Mouse (Mus musculus): ENCODE measurements around the gene Pbx1.

Pbx1 gene

DNA sequence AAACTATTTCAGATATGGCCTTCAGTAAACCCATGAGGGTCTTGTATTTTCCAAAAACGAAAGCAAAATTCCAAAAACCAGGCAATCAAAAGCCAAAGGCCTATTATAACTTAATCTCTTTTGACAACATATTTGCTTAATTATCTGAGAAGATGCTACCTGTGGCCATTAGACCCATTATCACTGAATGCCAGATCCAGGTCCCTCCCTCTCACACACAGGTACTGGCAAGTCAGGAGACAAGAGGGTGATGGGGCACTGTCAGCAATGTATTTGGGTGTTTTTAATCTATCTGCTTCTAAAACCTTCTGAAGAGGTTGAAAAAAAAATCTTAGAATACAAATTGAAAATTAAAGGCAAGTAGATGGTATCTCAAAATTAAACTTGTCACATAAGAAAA is 138.4 kb downstream of the Pbx1 start:
- DNase-seq: no peak

DNA sequence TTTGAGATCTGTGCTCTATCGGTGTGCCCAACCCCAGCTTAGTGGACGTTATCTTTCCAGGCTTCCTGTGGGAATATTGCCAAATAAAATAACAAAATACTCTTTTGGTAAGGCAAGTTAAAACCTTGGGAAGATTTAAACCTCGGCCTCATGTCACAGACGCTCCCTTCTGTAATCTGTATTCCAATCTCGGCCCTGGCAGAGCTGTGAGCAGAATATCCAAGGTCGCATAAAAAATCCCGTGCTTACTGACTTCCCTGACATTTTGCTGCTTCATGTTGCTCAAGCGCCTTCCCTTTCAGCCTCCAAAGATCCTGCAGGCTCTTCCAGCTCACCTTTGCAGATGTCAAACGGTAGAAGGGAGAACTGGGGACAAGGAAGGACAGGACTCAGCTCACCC is 140.0 kb downstream of the Pbx1 start:
- DNase-seq: no peak

DNA sequence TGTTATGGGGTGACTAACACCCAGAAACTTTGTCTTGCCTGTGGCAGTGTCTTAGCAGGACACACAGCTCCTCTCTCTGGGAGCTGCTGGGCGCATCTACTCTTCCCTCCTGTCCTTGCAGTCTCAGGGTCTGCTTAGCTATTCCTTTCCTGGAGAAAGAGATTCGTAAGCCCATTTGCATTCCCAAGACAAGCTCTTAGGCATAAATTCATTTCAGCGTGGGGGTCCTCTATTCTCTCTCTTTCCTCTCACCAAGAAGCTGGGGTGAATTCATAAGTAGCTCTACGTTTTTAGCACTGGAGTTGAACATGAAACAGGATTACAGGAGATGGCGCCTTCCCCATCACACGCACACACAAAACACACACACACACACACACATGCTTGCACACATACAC is 140.4 kb downstream of the Pbx1 start:
- no peak for DNase-seq

DNA sequence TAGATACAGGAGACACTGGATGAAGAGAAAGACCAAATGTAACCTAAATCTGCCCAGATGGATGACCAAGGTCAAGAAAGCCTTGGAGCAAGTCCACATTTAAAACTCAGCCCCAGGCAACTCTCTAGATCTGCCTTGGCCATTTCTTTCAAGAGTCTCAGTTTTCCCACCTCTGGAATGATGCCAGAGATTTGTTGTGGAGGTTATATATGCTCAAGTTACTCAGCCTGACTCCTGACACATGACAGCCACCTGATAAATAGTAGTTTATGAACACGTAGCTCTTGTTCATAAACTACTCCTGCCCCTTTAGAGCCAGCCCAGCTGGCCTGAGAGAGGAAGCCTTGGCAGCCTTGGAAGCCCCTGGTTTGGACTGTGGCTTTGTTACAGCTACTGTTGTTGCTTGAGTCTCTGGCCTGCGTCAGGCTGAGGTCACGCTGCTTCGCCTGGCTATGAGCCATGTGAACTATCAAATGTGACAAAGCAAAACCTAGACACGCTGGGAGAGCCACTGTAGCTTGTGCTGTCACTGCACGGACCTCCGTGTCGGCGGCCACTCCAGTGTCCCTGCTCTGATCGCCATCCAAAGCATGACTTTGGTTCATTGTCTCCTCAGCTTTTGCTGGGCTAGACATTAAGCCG is 140.9 kb downstream of the Pbx1 start:
- DNase-seq: peak; percentile 49 to 55

DNA sequence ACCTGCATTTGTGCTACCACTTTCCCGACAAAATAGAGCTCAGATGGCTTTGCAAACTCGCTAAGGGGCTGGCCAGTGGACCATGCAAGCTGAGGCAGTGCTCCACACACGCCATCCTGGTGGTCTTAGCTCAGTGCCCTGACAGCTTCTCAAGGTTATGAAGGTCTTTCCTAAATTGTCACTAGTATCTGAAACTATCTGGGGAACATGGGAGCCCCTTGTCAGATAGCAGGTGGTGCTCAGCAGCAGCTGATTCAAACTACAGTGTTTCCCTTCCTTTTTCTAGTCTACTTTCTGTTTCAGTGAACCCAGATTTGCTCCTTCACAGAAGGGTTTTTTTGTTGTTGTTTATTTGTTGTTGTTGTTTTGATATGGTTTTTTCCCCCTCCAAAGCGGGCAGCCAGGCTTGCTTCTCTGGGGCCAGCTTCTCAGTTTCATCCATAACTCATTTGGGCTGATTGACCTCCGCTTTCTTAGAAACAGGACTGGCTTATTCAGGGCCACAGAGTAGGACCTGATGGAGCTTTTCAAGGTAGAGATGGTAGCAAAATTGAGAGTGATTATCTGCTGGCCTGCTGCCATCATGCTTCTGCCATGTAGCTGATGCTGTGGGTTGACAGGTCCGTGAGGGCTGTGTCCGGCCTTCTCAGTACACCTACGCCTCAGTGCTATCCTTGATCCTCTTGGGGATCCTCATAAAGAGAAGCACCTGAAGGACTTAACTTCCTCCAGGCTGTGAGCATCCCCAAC is 141.7 kb downstream of the Pbx1 start:
- peak; percentile 31 to 38 for DNase-seq

DNA sequence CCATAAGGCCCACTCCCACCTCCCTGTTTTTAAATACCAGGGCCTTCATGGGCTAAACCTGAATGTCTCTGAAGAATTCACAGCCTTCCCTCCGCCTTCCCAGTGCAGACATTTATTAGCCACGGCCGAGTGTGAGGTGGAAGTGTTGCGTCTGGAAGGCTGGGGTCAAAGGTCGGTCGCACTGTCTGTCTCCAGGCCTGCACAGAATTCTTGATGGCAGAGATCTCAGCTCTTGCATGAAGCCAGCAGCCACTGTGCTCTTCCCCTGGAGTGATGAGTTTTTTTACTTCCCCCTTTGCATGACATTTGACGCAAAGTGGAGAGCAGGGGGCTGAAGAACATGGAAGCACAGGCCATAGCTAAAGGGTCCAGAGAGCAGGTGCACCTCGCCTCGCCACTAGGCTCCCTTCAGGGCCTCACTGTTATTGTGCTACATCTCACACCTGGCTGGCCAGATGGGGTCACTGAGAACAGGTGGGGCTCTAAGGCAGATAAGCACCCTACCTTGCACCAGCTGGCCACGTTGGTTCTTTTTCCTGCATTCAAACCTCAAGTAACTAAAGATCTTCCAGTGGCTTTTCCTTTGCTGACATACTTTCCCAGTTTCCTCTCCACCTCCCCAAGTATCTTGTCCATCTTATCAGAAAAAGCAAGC is 143.1 kb downstream of the Pbx1 start:
- peak; percentile 47 to 54 for DNase-seq

DNA sequence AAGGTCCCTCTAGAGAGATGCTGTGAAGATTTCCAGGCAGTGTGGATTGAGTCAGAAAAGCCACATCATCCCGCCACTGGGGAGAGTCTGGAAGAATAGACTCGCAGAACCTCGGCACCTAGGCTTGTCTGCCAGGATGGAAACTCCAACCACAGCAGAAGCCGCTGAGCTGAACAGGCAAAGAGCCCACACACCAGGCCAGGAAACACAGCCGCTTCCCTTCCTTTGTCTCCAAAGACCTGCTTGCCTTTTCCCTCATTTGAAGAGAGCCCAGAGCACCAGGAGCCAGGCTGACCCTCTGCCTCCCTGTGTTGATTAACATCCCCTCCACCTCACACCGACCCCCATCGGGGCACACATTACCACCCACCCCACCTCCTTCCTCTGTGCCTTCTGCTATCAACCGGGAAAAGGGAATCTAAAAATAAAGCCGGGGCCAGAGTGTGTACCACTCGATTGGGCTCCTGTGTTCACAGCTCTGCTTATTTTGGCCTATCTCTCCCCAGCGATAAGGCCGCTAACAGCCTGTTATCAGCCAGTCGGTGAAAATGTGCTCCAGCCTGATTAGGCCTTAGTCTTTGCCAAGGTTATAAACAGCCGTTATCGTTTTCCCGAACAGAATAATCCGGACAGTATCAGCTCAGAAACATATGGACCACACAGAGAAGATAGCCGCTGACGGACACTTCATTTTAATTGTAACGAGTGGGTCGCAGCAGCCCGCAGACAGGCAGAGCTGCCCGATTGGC is 144.1 kb downstream of the Pbx1 start:
- peak; percentile 64 to 65 for DNase-seq

DNA sequence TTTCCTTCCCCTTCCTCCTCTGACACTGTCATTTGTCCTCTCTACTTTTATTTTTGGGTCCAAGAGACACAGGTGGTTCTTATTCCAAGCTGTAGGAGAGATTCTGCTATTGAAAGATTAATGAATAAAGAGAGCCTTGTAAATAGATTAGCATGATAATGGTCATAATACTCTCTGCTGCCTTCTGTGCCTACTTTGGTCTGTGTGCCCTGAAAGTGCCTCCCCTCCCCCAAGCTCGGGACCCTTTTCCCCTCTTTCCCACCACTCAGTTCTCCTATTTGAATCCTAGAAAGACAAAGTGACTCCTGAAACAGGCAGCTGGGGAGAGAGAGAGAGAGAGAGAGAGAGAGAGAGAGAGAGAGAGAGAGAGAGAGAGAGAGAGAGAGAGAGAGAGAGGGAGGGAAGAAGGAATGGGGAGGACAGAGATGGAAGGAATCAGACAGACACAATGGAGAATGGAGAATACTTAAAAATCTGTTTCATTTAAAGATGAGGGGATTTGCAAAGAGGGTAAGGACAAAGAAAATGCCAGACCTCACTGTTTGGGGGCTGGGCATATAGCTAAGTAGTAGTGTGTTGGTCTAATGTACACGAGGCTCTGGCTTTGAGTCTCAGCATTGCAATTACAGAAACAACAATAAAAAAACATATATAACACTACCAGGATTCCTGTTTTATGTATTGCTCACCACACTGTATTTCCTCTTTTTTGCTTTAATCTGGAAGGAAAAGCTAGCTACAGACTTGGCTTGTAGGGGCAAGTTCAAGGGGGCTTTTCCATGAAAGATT is 145.0 kb downstream of the Pbx1 start:
- DNase-seq: no peak

DNA sequence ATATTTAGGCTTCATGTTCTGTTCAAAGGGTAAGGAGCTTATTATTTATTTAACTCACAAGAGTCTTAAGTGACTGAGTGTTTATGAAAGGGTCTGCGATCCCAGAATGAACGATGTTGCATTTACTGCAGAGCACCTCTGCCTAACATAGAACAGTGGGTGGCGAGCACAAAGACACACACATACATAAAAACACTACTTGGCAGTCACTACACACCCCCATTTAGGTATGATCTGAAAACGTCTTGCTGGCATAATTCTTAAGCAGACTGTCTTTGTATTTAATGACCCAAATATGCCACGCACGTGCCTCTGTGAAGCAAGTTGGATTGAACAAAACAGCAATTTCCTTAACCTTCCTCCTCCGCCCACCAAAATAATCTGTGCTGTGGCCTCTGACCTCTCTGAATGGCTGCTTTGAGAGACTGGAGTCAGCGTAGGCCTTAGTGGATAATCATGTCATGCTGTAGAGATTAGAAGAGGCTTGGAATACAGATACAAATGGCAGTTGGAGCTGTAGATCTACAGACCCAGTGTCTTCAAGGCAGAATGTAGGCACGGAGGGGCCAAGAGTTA is 147.4 kb downstream of the Pbx1 start:
- no peak for DNase-seq

DNA sequence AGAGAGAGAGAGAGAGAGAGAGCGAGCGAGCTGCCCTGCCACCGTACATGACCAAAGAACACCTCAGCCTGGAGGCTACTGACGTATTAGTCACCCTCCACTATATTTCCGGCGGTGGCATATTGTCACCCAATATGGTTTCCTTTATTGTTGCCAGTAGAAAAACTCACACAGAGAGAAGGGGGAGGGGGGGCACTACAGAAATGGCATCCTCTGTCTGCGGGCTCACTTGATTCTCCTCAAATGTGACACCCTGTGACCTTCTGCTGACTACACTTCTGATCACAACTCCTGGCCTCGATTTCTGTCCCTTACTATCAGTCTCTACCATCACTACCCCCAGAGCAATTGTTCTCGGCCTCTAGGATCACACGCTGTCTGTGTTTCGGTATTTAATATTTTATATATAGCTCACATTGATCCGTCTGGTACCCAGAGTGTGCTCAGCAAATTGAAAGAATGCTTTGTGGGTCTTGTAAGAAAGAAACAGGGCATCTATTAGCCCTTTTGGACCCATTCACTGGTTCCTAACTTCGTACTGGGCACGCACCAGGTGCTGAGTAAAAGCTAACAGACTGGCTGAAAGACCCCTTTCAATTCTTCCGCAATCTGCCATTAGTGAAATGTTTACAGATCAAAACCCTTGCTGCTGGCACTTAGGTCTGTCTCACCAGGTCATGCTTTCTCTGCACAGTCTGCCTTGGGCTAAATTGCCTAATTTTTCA is 148.1 kb downstream of the Pbx1 start:
- peak; percentile 46 to 59 for DNase-seq

DNA sequence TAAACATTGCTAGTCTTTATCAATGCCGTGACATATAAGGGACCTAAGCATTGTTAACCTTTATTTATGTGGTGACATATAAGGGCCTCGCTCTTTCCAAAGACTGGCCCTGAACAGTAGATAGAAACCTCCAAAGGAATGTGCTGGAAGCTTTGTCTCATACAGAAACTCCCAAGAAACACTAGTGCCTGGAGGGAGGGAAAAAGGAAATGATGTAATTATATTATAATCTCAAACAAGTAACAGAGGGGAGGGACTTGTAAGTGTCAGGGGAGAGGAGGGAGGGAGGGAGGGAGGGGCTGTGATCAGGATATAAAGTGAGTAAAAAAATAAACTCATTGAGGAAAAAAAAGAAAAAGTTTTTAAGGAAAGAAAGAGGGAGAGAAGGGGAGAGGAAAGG is 148.6 kb downstream of the Pbx1 start:
- no peak for DNase-seq

DNA sequence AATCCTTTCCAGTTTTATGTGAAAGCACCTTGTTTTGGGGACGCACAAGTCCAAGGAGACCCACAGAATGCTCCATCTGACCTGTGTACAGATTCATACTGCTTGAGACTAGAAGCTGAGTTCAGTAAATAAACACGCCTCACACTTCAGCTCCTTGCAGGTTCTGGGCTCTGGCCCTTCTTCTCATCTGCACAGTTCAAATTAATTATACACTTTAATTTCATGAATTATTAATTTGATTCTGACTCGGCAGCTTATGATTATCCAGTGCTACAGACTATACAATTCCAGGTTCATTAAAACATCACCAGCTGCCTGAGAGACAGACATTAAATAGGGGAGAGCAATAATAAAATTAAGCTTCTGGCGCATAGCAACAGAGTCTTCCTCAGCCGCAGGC is 156.4 kb downstream of the Pbx1 start:
- DNase-seq: no peak

DNA sequence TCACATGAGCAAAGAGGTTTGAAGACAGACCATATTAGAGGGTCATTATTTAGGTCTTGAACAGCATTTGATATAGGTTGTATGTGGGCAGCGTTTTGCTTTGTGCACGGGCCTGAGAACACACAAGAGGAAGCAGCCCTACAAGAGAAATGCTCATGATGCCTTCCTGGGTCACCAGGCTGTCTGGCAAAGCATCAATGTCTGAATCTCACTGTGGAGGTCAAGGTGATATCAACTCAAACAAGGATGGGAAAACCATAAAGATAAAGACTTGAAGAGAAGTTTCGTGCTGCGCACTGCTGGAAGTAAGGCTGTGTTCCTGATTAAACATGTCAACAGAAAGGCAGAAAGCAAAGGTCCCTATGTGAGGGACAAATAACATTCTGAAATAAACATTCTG is 157.8 kb downstream of the Pbx1 start:
- DNase-seq: no peak

DNA sequence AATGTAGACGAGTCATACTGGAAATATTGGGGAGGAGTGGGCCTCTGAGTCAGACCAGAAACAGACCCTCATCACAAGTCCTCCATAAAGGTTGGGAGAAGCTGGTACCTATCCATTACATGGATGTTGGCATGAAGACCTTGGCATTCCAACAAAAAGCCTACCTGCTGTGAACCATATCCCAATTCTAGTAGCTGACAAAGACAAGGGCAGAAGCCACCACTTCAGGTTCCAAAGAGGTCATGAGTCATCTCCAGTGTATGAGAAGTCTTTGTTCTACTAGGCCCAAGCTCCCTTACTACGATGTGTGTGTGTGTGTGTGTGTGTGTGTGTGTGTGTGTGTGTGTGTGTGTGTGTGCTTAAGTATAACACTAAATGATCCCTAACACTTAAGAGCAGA is 160.0 kb downstream of the Pbx1 start:
- no peak for DNase-seq

DNA sequence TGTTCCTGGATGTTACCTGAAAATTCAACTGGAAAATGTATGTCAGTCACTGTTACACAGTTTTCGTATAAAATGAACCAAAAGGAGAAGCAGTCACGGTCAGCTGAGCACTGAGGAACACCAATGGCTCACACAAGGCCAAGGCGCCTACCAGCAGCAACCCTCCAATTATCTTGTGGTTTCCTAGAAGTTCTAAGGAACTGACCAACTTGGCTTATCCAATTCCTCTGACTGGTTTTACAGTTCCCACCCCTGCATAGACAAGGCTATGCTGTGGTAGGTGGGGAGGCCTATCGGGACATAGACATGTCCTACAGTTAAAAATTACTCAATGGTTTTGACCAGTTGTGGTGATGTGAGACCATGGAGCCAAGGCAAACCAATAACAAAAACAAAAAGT is 160.9 kb downstream of the Pbx1 start:
- DNase-seq: no peak

DNA sequence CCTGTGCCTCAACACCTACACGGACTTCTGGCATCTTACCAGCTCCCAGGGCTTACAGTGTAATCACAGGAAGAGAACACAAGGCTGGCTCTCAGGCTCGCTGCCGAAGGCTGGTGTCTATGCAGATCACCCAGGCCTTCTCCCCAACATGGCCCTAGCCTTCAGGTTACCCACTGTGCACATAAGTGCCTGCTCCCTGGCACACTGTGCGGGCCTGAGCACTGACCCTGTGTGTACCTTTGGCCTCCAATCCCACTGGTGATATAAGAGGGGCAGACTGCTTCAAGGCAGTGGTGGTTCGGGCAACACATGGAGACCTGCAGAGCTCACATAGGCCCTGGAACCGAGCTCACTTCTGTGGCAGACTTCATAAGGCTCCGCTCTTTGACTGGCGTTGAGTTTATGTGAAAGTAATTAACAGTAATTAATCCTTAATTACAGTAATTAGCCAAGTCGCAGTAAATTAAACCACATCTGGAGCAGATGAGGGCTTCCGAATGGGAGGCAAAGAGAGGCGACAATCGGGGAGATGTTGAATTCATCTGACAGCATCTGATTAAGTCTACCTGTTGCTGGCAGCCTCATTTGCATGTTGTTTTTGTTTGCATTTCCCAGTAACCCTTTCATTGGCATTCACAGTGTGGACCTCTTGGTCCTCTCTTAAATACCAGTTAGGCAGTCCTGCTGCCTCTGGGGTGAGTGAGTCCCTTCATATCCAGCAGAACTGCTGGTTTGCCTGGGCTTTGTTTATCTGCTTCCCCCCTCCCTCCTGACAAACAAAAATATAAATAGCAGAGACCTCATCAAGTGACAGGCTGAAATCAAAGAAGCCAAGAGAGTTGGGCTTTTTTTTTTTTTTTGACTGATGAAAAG is 163.1 kb downstream of the Pbx1 start:
- peak in 1 of 2 experiments; percentile 35 for DNase-seq

DNA sequence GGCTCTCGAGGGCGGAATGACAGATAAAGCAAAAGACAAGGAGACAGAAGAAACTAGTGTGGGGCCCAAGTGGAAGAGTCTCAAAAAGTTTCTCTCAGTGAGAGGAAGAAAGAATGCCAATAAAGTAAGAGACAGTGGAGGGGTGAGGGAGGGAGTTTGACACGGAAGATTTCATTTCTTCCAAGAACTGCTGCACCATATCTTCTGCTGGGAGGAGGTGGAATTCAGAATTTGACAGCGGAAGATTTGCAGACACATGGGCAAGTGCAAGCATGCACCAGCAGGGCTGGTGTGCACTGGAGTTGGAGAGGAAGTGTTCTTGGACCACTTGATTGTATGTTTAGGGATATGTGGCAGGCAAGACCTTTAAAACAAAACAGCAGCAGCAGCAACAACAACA is 163.8 kb downstream of the Pbx1 start:
- no peak for DNase-seq

DNA sequence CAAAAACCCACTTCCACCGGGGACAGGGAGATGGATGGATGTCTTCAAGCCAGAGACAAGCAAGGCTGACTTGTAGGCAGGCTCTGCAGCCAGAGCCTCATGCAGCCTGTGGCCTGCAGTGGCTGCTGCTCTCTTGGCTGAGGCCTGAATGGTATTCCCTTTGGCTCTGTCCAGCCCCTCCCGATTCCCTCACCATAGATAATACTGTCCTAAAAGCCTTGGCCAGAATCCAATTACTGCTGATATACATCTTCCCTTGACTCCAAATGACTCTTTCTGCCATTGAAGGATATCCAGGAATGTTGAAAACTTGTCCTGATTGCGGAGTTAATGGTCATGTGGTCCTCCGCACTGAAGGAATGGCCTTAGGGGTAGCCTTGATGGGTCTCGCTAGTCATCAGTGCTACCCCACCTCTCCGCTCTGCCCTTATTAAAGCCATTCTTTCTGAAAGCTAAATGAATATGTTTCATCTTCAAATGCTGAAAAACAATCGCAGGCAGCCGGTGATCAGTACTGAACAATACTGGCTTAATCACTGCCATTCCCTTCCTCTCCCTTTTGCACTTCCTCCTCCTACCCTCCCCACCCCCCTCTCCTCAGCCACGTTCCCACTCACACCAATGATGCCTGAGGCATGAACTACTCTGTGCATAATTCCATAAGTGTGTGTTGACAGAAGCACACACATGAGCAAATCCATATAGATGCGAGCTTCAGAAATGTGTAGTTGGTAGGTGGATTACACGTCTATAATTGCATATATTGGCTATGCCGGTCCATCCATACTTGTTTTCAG is 166.3 kb downstream of the Pbx1 start:
- no peak for DNase-seq

DNA sequence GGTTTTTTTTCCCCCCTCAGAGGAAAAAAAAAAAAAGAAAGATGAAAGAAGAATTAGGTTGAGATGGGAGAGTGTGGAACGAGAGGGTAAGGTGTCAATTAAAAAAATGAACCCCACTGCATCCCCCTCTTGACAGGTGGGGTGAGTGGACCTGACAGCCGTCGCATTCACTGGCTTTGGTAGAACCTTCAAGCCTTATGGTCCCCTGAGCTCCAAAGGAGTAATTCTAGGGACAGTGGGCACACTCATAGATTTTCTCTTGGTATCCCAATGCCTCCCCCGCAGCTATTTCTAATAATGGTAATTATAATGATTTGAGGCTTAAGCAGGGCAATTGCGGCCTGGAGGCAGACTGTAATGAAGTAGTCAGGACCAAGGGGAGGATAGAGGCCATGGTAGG is 167.0 kb downstream of the Pbx1 start:
- no peak for DNase-seq

DNA sequence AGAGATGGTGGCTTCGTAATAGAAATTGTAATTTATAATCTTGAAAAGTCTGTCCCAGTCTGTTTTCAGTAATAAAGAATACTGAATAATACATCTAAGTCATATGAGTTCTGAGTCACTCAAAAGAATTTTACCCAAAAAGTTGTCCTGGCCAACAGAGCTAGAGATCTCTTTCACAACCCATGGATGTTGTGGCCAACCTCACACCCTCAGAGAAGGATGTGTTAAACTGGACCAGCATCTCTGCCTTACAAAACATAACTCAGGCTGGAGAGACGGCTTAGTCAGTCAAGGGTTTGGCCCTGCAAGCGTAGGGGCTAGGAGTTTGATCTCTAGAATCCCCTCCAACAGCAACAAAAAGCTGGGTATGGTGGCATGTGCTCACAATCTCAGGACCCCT is 171.7 kb downstream of the Pbx1 start:
- DNase-seq: no peak
